Comparison of ENCODE assay signal across 8 mouse cellular contexts in genomic region chr17:35121871-35122303, GRCm38 (mm10). TPM values are rescaled to one million over a fixed set of nuclear protein-coding genes. Genes with fewer than 3 reads are reported as not detected.
A peak's percentile ranks its signal among the peaks of the same experiment; 100 is the strongest.
DNase-seq lines count a peak whose midpoint lies in the region; ATAC-seq lines count a peak whose summit lies in the region.

Gene Csnk2b, minus strand, starts transcription at chr17:35122053.

- peak within 1 kb of the TSS; percentile 89 for H3K4me3 ChIP-seq in embryonic facial prominence, embryonic 11.5 days (ENCODE audit: low read depth, low read length)
- H3K4me3 ChIP-seq in intestine, embryonic 15.5 days (replicated peaks) = peak within 1 kb of the TSS; percentile 68
- peak within 1 kb of the TSS; percentile 99 for H3K4me3 ChIP-seq in megakaryocyte, embryonic 14.5 days (replicated peaks)

- WGBS in embryonic facial prominence, embryonic 11.5 days = under 1% methylated on average over 19 of the region's 19 CpGs
- WGBS in intestine, embryonic 15.5 days = under 1% methylated on average over 19 of the region's 19 CpGs

- peak; percentile 82 for DNase-seq in 416B (ENCODE audit: low read depth)
- peak; percentile 59 for DNase-seq in adrenal gland, adult 2 months
- peak; percentile 76 for DNase-seq in embryonic facial prominence, embryonic 11.5 days (ENCODE audit: low spot score)
- no peak for DNase-seq in gonadal fat pad, adult 2 months (ENCODE audit: low read depth)
- DNase-seq in left cerebral cortex, postnatal 10 days (ENCODE audit: extremely low spot score in 1 of 2, low spot score in 2 of 2) = peak; percentile 65 to 82
- DNase-seq in skeletal muscle tissue, adult 2 months (ENCODE audit: low read depth, low spot score) = peak; percentile 40

- ATAC-seq in embryonic facial prominence, embryonic 11.5 days (replicated peaks; ENCODE audit: insufficient number of reproducible peaks, low FRiP score, low TSS enrichment, low read depth) = no peak
- no peak for ATAC-seq in intestine, embryonic 15.5 days

- no peaks in the 10 kb centered on the region for H3K27me3 ChIP-seq in embryonic facial prominence, embryonic 11.5 days (ENCODE audit: control insufficient read depth, insufficient read depth, low read length)
- no peaks in the 10 kb centered on the region for H3K27me3 ChIP-seq in intestine, embryonic 15.5 days (replicated peaks)
- H3K27me3 ChIP-seq in megakaryocyte, embryonic 14.5 days (replicated peaks) = no peaks in the 10 kb centered on the region

- H3K9me3 ChIP-seq in embryonic facial prominence, embryonic 11.5 days (replicated peaks; ENCODE audit: control insufficient read depth, low read length) = no peaks in the 10 kb centered on the region
- H3K9me3 ChIP-seq in intestine, embryonic 15.5 days = no peaks in the 10 kb centered on the region
- H3K9me3 ChIP-seq in megakaryocyte, embryonic 14.5 days = no peaks in the 10 kb centered on the region

- peak within 1 kb of the TSS; percentile 92 for H3K4me2 ChIP-seq in embryonic facial prominence, embryonic 11.5 days (ENCODE audit: low read depth, low read length)
- H3K4me2 ChIP-seq in intestine, embryonic 15.5 days (replicated peaks) = peak within 1 kb of the TSS; percentile 94

- peak within 1 kb of the TSS; percentile 83 for H3K9ac ChIP-seq in embryonic facial prominence, embryonic 11.5 days (replicated peaks; ENCODE audit: low read length)
- H3K9ac ChIP-seq in intestine, embryonic 15.5 days = peak within 1 kb of the TSS; percentile 84

- H3K27ac ChIP-seq in embryonic facial prominence, embryonic 11.5 days (replicated peaks; ENCODE audit: low read depth, low read length) = peak within 1 kb of the TSS; percentile 77
- peak within 1 kb of the TSS; percentile 89 for H3K27ac ChIP-seq in intestine, embryonic 15.5 days

- intact Hi-C loops in left cerebral cortex, postnatal 10 days (cut with DNase I) = no loop called here

- peaks cover 16% of the 10 kb centered on the region for H3K36me3 ChIP-seq in embryonic facial prominence, embryonic 11.5 days (replicated peaks; ENCODE audit: control insufficient read depth, insufficient read depth, low read depth, low read length)
- peaks cover 18% of the 10 kb centered on the region for H3K36me3 ChIP-seq in intestine, embryonic 15.5 days
- H3K36me3 ChIP-seq in megakaryocyte, embryonic 14.5 days (replicated peaks; ENCODE audit: low read length) = peaks cover 51% of the 10 kb centered on the region

- peaks cover 4% of the 10 kb centered on the region; the same call in 1 of the 2 replicates for H3K4me1 ChIP-seq in embryonic facial prominence, embryonic 11.5 days (ENCODE audit: control insufficient read depth, insufficient read depth, low read length)
- H3K4me1 ChIP-seq in intestine, embryonic 15.5 days (replicated peaks) = peaks cover 25% of the 10 kb centered on the region
- H3K4me1 ChIP-seq in megakaryocyte, embryonic 14.5 days = peaks cover 61% of the 10 kb centered on the region

RNA-seq across cellular contexts. Expression of gene Csnk2b, which starts in this region (rescaled TPM):
- total RNA-seq in adrenal gland, adult 2 months (2021) = 100 to 1,000 TPM; 212 to 337 TPM
- 358 and 360 TPM in 2 replicates for polyA plus RNA-seq in adrenal gland, adult 2 months (2012; rRNA removed)
- 273 and 294 TPM in 2 replicates for polyA plus RNA-seq in embryonic facial prominence, embryonic 11.5 days (2014; fragmentation: Nextera tagmentation; extraction: Ambion mirVana)
- polyA plus RNA-seq in gonadal fat pad, adult 2 months (2012; rRNA removed) = 397 and 504 TPM in 2 replicates
- polyA plus RNA-seq in intestine, embryonic 15.5 days (2015; fragmentation: Nextera tagmentation; extraction: Ambion mirVana) = 248 and 271 TPM in 2 replicates
- 100 to 1,000 TPM; 196 to 210 TPM for total RNA-seq in left cerebral cortex, postnatal 10 days (2021)
- 75.6 and 82.2 TPM in 2 replicates for polyA plus RNA-seq in megakaryocyte, embryonic 14.5 days (2012; ENCODE audit: insufficient read depth, low replicate concordance)
